Mouse (Mus musculus): ENCODE data around the gene Prkcb. TPM values are rescaled to one million over a fixed set of nuclear protein-coding genes. Genes with fewer than 3 reads are reported as not detected.

Prkcb gene
- total and polyA plus RNA-seq, 3 experiments: 3.6 to 4.5 (median 3.8) TPM

- H3K9ac ChIP-seq (ENCODE audit: low read depth, low read length): no peak overlapping the region
- no peaks in the 10 kb centered on the region for H3K79me2 ChIP-seq (replicated peaks; ENCODE audit: control insufficient read depth, insufficient read depth, low read length)
- TF ChIP-seq CTCF (IDR thresholded peaks at IDR 0.05) (no peak), EP300 (IDR thresholded peaks at IDR 0.05; ENCODE audit: insufficient read depth, low read depth, low read length) (no peak), POLR2A (IDR thresholded peaks at IDR 0.05; ENCODE audit: insufficient read depth, low read depth, low read length) (no peak)
- DNase-seq: no peak
- intact Hi-C loops (cut with DNase I): no loop called here
- no peak overlapping the region for H3K27ac ChIP-seq
- H3K4me3 ChIP-seq: no peak overlapping the region
- H3K36me3 ChIP-seq (ENCODE audit: control insufficient read depth, insufficient read depth, low read length): no peaks in the 10 kb centered on the region
- no peaks in the 10 kb centered on the region for H3K4me1 ChIP-seq (ENCODE audit: control insufficient read depth, insufficient read depth, low read length)
- H3K27me3 ChIP-seq (ENCODE audit: control insufficient read depth, insufficient read depth, low read length): no peaks in the 10 kb centered on the region
- WGBS: 74% methylated on average over 4 of the region's 4 CpGs
Measured at GRCm38 (mm10) chr7:122432401-122432800, 143.8 kb downstream of the Prkcb start.

GRCm38 (mm10) chr7:122433377-122433776 is 144.8 kb downstream of the Prkcb start:
- Histone ChIP-seq H3K27me3 (ENCODE audit: control insufficient read depth, insufficient read depth, low read length) (no peaks in the 10 kb centered on the region), H3K27ac (no peak overlapping the region), H3K79me2 (replicated peaks; ENCODE audit: control insufficient read depth, insufficient read depth, low read length) (no peaks in the 10 kb centered on the region), H3K4me3 (no peak overlapping the region), H3K9ac (ENCODE audit: low read depth, low read length) (no peak overlapping the region), H3K36me3 (ENCODE audit: control insufficient read depth, insufficient read depth, low read length) (no peaks in the 10 kb centered on the region), H3K4me1 (ENCODE audit: control insufficient read depth, insufficient read depth, low read length) (no peaks in the 10 kb centered on the region)
- 67% methylated on average over 5 of the region's 5 CpGs for WGBS
- no peak for DNase-seq
- TF ChIP-seq POLR2A (IDR thresholded peaks at IDR 0.05; ENCODE audit: insufficient read depth, low read depth, low read length): no peak
- TF ChIP-seq CTCF (IDR thresholded peaks at IDR 0.05): no peak
- no peak for TF ChIP-seq EP300 (IDR thresholded peaks at IDR 0.05; ENCODE audit: insufficient read depth, low read depth, low read length)
- intact Hi-C loops (cut with DNase I): no loop called here

- intact Hi-C loops (cut with DNase I): no loop called here
- Histone ChIP-seq H3K9ac (ENCODE audit: low read depth, low read length) (no peak overlapping the region), H3K4me1 (ENCODE audit: control insufficient read depth, insufficient read depth, low read length) (no peaks in the 10 kb centered on the region), H3K79me2 (replicated peaks; ENCODE audit: control insufficient read depth, insufficient read depth, low read length) (no peaks in the 10 kb centered on the region), H3K36me3 (ENCODE audit: control insufficient read depth, insufficient read depth, low read length) (no peaks in the 10 kb centered on the region), H3K27me3 (ENCODE audit: control insufficient read depth, insufficient read depth, low read length) (no peaks in the 10 kb centered on the region), H3K4me3 (no peak overlapping the region), H3K27ac (no peak overlapping the region)
- 72% methylated on average over 4 of the region's 4 CpGs for WGBS
- DNase-seq: no peak
- TF ChIP-seq EP300 (IDR thresholded peaks at IDR 0.05; ENCODE audit: insufficient read depth, low read depth, low read length): no peak
- no peak for TF ChIP-seq POLR2A (IDR thresholded peaks at IDR 0.05; ENCODE audit: insufficient read depth, low read depth, low read length)
- no peak for TF ChIP-seq CTCF (IDR thresholded peaks at IDR 0.05)
Measured at GRCm38 (mm10) chr7:122434941-122435340, 146.4 kb downstream of the Prkcb start.

DNA sequence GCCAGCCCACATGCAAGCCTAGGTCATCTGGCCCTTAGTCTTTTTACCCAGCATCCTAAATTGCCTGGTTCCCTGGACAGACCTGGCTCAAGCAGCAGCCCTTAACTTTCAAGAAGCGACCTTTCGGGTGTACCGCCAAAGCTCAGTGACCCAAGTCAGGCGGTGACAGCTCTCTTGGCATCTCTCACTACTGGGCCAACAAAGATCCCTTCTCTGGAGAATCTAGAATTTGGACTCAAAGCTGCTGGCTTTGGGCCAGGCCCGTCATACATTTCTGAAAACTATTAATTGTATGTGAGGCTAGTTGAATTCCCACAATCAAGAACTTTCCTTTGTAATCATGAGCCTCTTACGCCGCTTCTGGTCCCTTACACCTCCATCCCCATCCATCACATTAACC is 147.0 kb downstream of the Prkcb start:
- Histone ChIP-seq H3K36me3 (ENCODE audit: control insufficient read depth, insufficient read depth, low read length) (no peaks in the 10 kb centered on the region), H3K4me1 (ENCODE audit: control insufficient read depth, insufficient read depth, low read length) (no peaks in the 10 kb centered on the region), H3K27ac (no peak overlapping the region), H3K27me3 (ENCODE audit: control insufficient read depth, insufficient read depth, low read length) (no peaks in the 10 kb centered on the region), H3K9ac (ENCODE audit: low read depth, low read length) (no peak overlapping the region), H3K4me3 (no peak overlapping the region), H3K79me2 (replicated peaks; ENCODE audit: control insufficient read depth, insufficient read depth, low read length) (no peaks in the 10 kb centered on the region)
- WGBS: 81% methylated on average over 7 of the region's 7 CpGs
- TF ChIP-seq CTCF (IDR thresholded peaks at IDR 0.05) (no peak), POLR2A (IDR thresholded peaks at IDR 0.05; ENCODE audit: insufficient read depth, low read depth, low read length) (no peak), EP300 (IDR thresholded peaks at IDR 0.05; ENCODE audit: insufficient read depth, low read depth, low read length) (no peak)
- DNase-seq: no peak
- intact Hi-C loops (cut with DNase I): no loop called here

DNA sequence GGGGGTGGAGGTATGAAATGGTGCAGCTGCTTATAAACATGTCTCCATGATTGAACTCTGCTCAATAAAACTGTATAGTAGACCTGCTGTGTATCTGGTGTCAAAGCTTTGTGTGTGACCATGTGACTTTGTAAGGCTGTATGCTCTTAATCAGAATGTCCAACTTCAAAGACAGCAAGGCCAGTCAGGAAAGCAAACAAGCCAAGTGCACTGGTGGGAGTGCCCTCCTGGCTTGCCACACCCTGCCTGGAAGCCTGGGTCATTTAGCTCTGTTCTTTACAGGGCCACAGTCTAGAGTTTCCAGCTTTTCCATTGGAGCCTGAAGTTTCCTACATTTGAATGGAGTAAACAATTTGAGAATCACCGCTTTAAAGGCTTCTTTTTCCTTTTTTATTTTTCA is 148.8 kb downstream of the Prkcb start:
- no peaks in the 10 kb centered on the region for H3K27me3 ChIP-seq (ENCODE audit: control insufficient read depth, insufficient read depth, low read length)
- H3K4me1 ChIP-seq (ENCODE audit: control insufficient read depth, insufficient read depth, low read length): no peaks in the 10 kb centered on the region
- H3K36me3 ChIP-seq (ENCODE audit: control insufficient read depth, insufficient read depth, low read length): no peaks in the 10 kb centered on the region
- H3K4me3 ChIP-seq: no peak overlapping the region
- no peak overlapping the region for H3K27ac ChIP-seq
- intact Hi-C loops (cut with DNase I): no loop called here
- no peak overlapping the region for H3K9ac ChIP-seq (ENCODE audit: low read depth, low read length)
- TF ChIP-seq EP300 (IDR thresholded peaks at IDR 0.05; ENCODE audit: insufficient read depth, low read depth, low read length) (no peak), CTCF (IDR thresholded peaks at IDR 0.05) (no peak), POLR2A (IDR thresholded peaks at IDR 0.05; ENCODE audit: insufficient read depth, low read depth, low read length) (no peak)
- no peak for DNase-seq
- H3K79me2 ChIP-seq (replicated peaks; ENCODE audit: control insufficient read depth, insufficient read depth, low read length): no peaks in the 10 kb centered on the region
- WGBS: 85% methylated on average over 1 of the region's 1 CpGs

GRCm38 (mm10) chr7:122445056-122445455 is 156.5 kb downstream of the Prkcb start:
- Histone ChIP-seq H3K79me2 (replicated peaks; ENCODE audit: control insufficient read depth, insufficient read depth, low read length) (no peaks in the 10 kb centered on the region), H3K36me3 (ENCODE audit: control insufficient read depth, insufficient read depth, low read length) (no peaks in the 10 kb centered on the region), H3K27ac (no peak overlapping the region), H3K4me1 (ENCODE audit: control insufficient read depth, insufficient read depth, low read length) (no peaks in the 10 kb centered on the region), H3K27me3 (ENCODE audit: control insufficient read depth, insufficient read depth, low read length) (no peaks in the 10 kb centered on the region), H3K9ac (ENCODE audit: low read depth, low read length) (no peak overlapping the region), H3K4me3 (no peak overlapping the region)
- peak; percentile 67 for TF ChIP-seq CTCF (IDR thresholded peaks at IDR 0.05)
- no peak for TF ChIP-seq EP300 (IDR thresholded peaks at IDR 0.05; ENCODE audit: insufficient read depth, low read depth, low read length)
- intact Hi-C loops (cut with DNase I): no loop called here
- no peak for DNase-seq
- 58% methylated on average over 6 of the region's 6 CpGs for WGBS

All from heart, adult 2 months (tissue).